8 mouse cellular contexts compared by ENCODE assay signal in the genomic region with DNA sequence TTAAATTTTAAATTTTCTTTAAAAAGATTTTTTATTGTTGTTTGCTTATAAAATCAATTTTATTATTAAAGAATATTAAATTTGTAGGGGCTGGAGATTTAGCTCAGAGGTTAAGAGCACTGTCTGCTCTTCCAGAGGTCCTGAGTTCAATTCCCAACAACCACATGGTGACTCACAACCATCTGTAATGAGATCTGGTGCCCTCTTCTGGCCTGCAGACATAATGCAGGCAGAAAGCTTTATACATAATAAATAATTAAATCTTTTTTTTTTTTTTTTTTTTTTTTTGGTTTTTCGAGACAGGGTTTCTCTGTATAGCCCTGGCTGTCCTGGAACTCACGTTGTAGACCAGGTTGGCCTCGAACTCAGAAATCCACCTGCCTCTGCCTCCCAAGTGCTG. TPM values are rescaled to one million over a fixed set of nuclear protein-coding genes. Genes with fewer than 3 reads are reported as not detected.
DNase-seq lines count a peak whose midpoint lies in the region; ATAC-seq and TF ChIP-seq lines count a peak whose summit lies in the region.
"Not testable (repeated sequence)": the region's sequence is repeated elsewhere in the genome, so short reads cannot be mapped to it uniquely, and the experiment has no call there.

No protein-coding gene starts in this region.

- not testable (repeated sequence) for TF ChIP-seq EP300 in CH12.LX (IDR thresholded peaks at IDR 0.05; ENCODE audit: low read length); liver, embryonic 14.5 days (IDR thresholded peaks at IDR 0.05; ENCODE audit: low read depth)

- not testable (repeated sequence) for H3K27me3 ChIP-seq in CH12.LX (replicated peaks); liver, embryonic 14.5 days (ENCODE audit: control insufficient read depth, insufficient read depth, low read length)

- not testable (repeated sequence) for DNase-seq in CH12.LX (ENCODE audit: extremely low read depth); gastrocnemius, adult 2 months; liver, embryonic 14.5 days (ENCODE audit: low read depth in 3 of 3, low spot score in 3 of 3)
- DNase-seq in cerebellum, adult 18-20 months, result peak; percentile 44 to 52
- DNase-seq in kidney, adult 18-20 months, result peak; percentile 27
- DNase-seq in kidney, postnatal 36 days, result peak; percentile 33 to 67
- peak; percentile 74 for DNase-seq in lung, postnatal 36 days
- peak; percentile 30 for DNase-seq in thymus, postnatal 25 days

- not testable (repeated sequence) for H3K27ac ChIP-seq in CH12.LX (ENCODE audit: insufficient read depth, low read depth); gastrocnemius, adult 2 months; liver, embryonic 14.5 days

- peaks cover 19% of the 10 kb centered on the region in 2 experiments for H3K36me3 ChIP-seq in CH12.LX (replicated peaks in 1 of 2; ENCODE audit: control insufficient read depth in 1 of 2, insufficient read depth in 1 of 2, low read length in 1 of 2)
- H3K36me3 ChIP-seq in liver, embryonic 14.5 days (replicated peaks; ENCODE audit: control insufficient read depth, insufficient read depth, low read depth), result not testable (repeated sequence)

- H3K9ac ChIP-seq in CH12.LX (ENCODE audit: insufficient read depth, low read depth); liver, embryonic 14.5 days (replicated peaks): not testable (repeated sequence)

- 20% methylated on average over 3 of the region's 3 CpGs for WGBS in liver, embryonic 14.5 days (ENCODE audit: insufficient replicate concordance)

- not testable (repeated sequence) for H3K4me3 ChIP-seq in CH12.LX (replicated peaks in 1 of 3; ENCODE audit: low read depth in 2 of 3, low read length in 2 of 3, poor library complexity in 1 of 3); gastrocnemius, adult 2 months; liver, embryonic 14.5 days (ENCODE audit: insufficient read depth in 1 of 2, low read depth in 2 of 2, low read length in 2 of 2)

- H3K79me2 ChIP-seq in CH12.LX (replicated peaks; ENCODE audit: control insufficient read depth, extremely low read depth, insufficient read depth, poor library complexity, severe bottlenecking), result not testable (repeated sequence)

- intact Hi-C loops in gastrocnemius, adult 2 months (cut with DNase I), result not testable (repeated sequence)

- in situ Hi-C loops in CH12.LX (cut with MboI; ENCODE audit: low pct_ligation_motif_present, low pct_unique_long_range_greater_than_20kb, low sequenced_read_pairs), result not testable (repeated sequence)

- H3K4me1 ChIP-seq in CH12.LX (ENCODE audit: control insufficient read depth in 1 of 2, insufficient read depth in 2 of 2), result peaks cover 0 to 10% of the 10 kb centered on the region in 2 experiments; a peak in 2 of 4 replicates
- not testable (repeated sequence) for H3K4me1 ChIP-seq in liver, embryonic 14.5 days (replicated peaks; ENCODE audit: control insufficient read depth in 2 of 2, insufficient read depth in 2 of 2, low read length in 1 of 2)

- not testable (repeated sequence) for TF ChIP-seq RAD21 in CH12.LX (IDR thresholded peaks at IDR 0.05; ENCODE audit: low read depth, low read length)

- peak; percentile 23 to 42; a peak in 2 of 4 replicates for TF ChIP-seq CTCF in CH12.LX (conservative IDR thresholded peaks at IDR 0.05 in 1 of 2, IDR thresholded peaks at IDR 0.05 in 1 of 2; ENCODE audit: low read depth in 2 of 2, low read length in 2 of 2)
- TF ChIP-seq CTCF in gastrocnemius, adult 2 months (IDR thresholded peaks at IDR 0.05), result peak; percentile 60
- TF ChIP-seq CTCF in liver, embryonic 14.5 days (IDR thresholded peaks at IDR 0.05; ENCODE audit: low read depth), result peak; percentile 39; the same call in 1 of the 2 replicates

- not testable (repeated sequence) for ATAC-seq in liver, embryonic 14.5 days (ENCODE audit: insufficient read depth)

- not testable (repeated sequence) for H3K9me3 ChIP-seq in CH12.LX (replicated peaks; ENCODE audit: low read length); liver, embryonic 14.5 days (ENCODE audit: control insufficient read depth, low read length)

- H3K4me2 ChIP-seq in CH12.LX (ENCODE audit: insufficient read depth, low read depth, poor library complexity, severe bottlenecking); liver, embryonic 14.5 days (ENCODE audit: low read depth): not testable (repeated sequence)

- not testable (repeated sequence) for TF ChIP-seq POLR2A in CH12.LX (IDR thresholded peaks at IDR 0.05; ENCODE audit: low read depth, low read length)

- dilution Hi-C loops in CH12.LX (cut with MboI; ENCODE audit: extremely low pct_ligation_motif_present, extremely low pct_unique_long_range_greater_than_20kb, low sequenced_read_pairs), result not testable (repeated sequence)

TF ChIP-seq in CH12.LX, 34 proteins besides CTCF, POLR2A, EP300 and RAD21:
- TF ChIP-seq MYC (IDR thresholded peaks at IDR 0.05; ENCODE audit: low read depth, low read length) (0 out of 2 replicates have a peak, but pooled peaks have one; percentile 40), SMC3 (IDR thresholded peaks at IDR 0.05; ENCODE audit: low read depth, low read length) (0 out of 2 replicates have a peak, but pooled peaks have one; percentile 17), ZNF384 (IDR thresholded peaks at IDR 0.05; ENCODE audit: low read depth, low read length) (peak; percentile 70)

RNA-seq across cellular contexts. Expression of gene Lrp4, which starts 30.0 kb away (rescaled TPM):
- total RNA-seq in CH12.LX (2012; rRNA removed) (2.5 and 5.9 TPM in 2 replicates), CH12.LX (2014; rRNA removed) (0.78 and 0.91 TPM in 2 replicates)
- 0.72 and 1.0 TPM in 2 replicates for polyA plus RNA-seq in CH12.LX (2012; ENCODE audit: insufficient read length, low read depth)
- 10 to 100 TPM in 1 of 2 experiments, 1 to 10 TPM in 1; 7.8 to 10.2 TPM for total RNA-seq in gastrocnemius, adult 2 months (2021)
- polyA plus RNA-seq in liver, embryonic 14.5 days (2012; rRNA removed), result 0.69 and 0.70 TPM in 2 replicates
- polyA plus RNA-seq in liver, embryonic 14.5 days (2014; fragmentation: Nextera tagmentation; extraction: Ambion mirVana), result 0.58 and 0.69 TPM in 2 replicates

RNA-seq across cellular contexts. Expression of gene Ckap5, which starts 39.3 kb away (rescaled TPM):
- total RNA-seq in CH12.LX (2012; rRNA removed) (52.3 and 53.0 TPM in 2 replicates), CH12.LX (2014; rRNA removed) (52.3 and 57.9 TPM in 2 replicates)
- polyA plus RNA-seq in CH12.LX (2012; ENCODE audit: insufficient read length, low read depth), result 50.8 and 51.5 TPM in 2 replicates
- total RNA-seq in gastrocnemius, adult 2 months (2021), result 10 to 100 TPM; 30.0 to 33.1 TPM
- polyA plus RNA-seq in liver, embryonic 14.5 days (2012; rRNA removed), result 12.8 and 20.6 TPM in 2 replicates
- polyA plus RNA-seq in liver, embryonic 14.5 days (2014; fragmentation: Nextera tagmentation; extraction: Ambion mirVana), result 35.9 and 37.3 TPM in 2 replicates

RNA-seq across cellular contexts. Expression of gene 1110051M20Rik, which starts 42.8 kb away (rescaled TPM):
- total RNA-seq in CH12.LX (2012; rRNA removed) (23.3 and 26.2 TPM in 2 replicates), CH12.LX (2014; rRNA removed) (28.7 and 34.0 TPM in 2 replicates)
- 19.5 and 21.1 TPM in 2 replicates for polyA plus RNA-seq in CH12.LX (2012; ENCODE audit: insufficient read length, low read depth)
- 10 to 100 TPM; 13.4 to 20.0 TPM for total RNA-seq in gastrocnemius, adult 2 months (2021)
- polyA plus RNA-seq in liver, embryonic 14.5 days (2012; rRNA removed), result 1.6 and 2.1 TPM in 2 replicates
- polyA plus RNA-seq in liver, embryonic 14.5 days (2014; fragmentation: Nextera tagmentation; extraction: Ambion mirVana), result 6.6 and 7.3 TPM in 2 replicates
